Mouse (Mus musculus) skeletal muscle tissue, postnatal 0 days (tissue): ENCODE measurements around the gene Dab1. TPM values are rescaled to one million over a fixed set of nuclear protein-coding genes. Genes with fewer than 3 reads are reported as not detected.

ENCODE experiments used
- polyA plus RNA-seq: library from polyadenylated mRNA; unstranded; fragments of >200 nt; fragmentation: Nextera tagmentation; extraction: Ambion mirVana; gene quantifications from 2 replicates; pipeline ENCODE4 v1.2.1, GENCODE M21; 2015

Dab1 gene
- polyA plus RNA-seq = 1.4 and 1.8 TPM in 2 replicates

DNA sequence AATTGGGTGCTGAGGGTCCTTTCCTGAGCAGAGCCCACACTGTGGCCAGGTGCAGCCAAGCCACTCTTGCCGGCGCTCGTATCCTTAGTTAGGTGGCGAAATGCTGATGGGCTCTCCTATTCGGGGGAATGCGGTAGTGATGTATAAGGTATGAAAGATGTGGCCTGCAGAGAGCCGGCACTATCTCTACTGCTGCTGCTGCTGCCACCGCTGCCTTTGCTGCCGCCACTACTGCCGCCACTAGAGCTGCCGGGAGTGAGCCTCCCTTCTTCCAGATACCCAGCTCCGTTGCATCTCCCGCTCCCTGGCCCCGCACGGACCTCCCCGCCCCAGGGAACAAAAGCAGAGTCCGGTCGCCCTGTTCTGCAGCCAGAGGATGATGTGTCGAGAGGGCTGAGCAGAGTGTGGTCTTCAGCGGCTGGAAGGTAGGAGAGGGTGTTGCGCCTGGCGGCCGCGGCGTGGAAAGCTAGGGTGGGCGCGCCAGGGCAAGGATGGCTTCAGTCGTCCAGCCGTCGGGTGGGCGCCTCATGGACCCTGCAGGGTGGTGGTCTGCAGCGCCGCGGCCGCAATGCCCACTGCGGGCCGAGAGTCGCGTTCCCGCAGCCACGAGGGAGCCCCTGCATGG, at the start of gene Dab1:
Dab1 (plus strand) TSS at position 39 of the 625 bp plus-strand sequence.

GRCm38 (mm10) chr4:104766065-104766464, 1146.9 kb downstream of the Dab1 start, which contains the start of gene C8b:
Gene C8b, plus strand, starts transcription at chr4:104766317.

